In genomic region chr12:40801456-40801855, GRCm38 (mm10) we compare ENCODE assay signal across 19 mouse cellular contexts.
DNase-seq lines count a peak whose midpoint lies in the region.
"Had no signal": no experiment of that assay in that cellular context is flagged by ENCODE, and none has a peak within 500 bp of the region (broad histone marks: within the 10 kb centered on the region; RNA-seq: fewer than 3 reads in every experiment).

No protein-coding gene starts in this region.

- H3K27ac ChIP-seq in brown adipose tissue, adult 24 weeks (replicated peaks; ENCODE audit: low read depth, low read length) = peak overlapping the region; percentile 59; the same call in 1 of the 2 replicates
- H3K27ac ChIP-seq: heart, embryonic 13.5 days; hindbrain, embryonic 12.5 days; midbrain, embryonic 10.5 days; neural tube, embryonic 15.5 days had no signal

- DNase-seq in cerebellum, adult 18-20 months = peak; percentile 28 to 49
- DNase-seq in cerebellum, postnatal 10 days = no peak
- DNase-seq in heart, adult 11 months = peak; percentile 35
- no peak for DNase-seq in heart, adult 8-10 months (ENCODE audit: low spot score)
- peak; percentile 68 for DNase-seq in 3T3-L1 (ENCODE audit: low read depth, low spot score)
- DNase-seq in adrenal gland, adult 18-20 months (ENCODE audit: low spot score in 2 of 2) = no peak
- no peak for DNase-seq in gastrocnemius, postnatal 4 days (ENCODE audit: low spot score in 2 of 2)
- DNase-seq: adrenal gland, postnatal 25 days; forebrain, postnatal 0 days; kidney, postnatal 4 days; lung, postnatal 10 days; right cerebral cortex, adult 18-20 months; right cerebral cortex, postnatal 4 days; thymus, postnatal 25 days had no signal

- no peaks in the 10 kb centered on the region; the same call in 1 of the 2 replicates for H3K4me1 ChIP-seq in brown adipose tissue, adult 24 weeks (ENCODE audit: control insufficient read depth, insufficient read depth, insufficient read length, low read length)

- H3K4me3 ChIP-seq in brown adipose tissue, adult 24 weeks (ENCODE audit: insufficient read depth, low read depth, low read length) = no peak overlapping the region
- H3K4me3 ChIP-seq: heart, embryonic 13.5 days; hindbrain, embryonic 12.5 days; midbrain, embryonic 10.5 days; neural tube, embryonic 15.5 days had no signal

Comparison
In these comparisons a context has a peak if more than half of its experiments do, and no peak if none do; other contexts are left out.
1. DNase-seq: peak in cerebellum, adult 18-20 months (2 of 2), heart, adult 11 months (single experiment) and 3T3-L1 (single experiment); none in cerebellum, postnatal 10 days (0 of 2), heart, adult 8-10 months (single experiment), adrenal gland, adult 18-20 months (0 of 2) and gastrocnemius, postnatal 4 days (0 of 2).